Mouse (Mus musculus): ENCODE measurements around the gene Olfr734.

Olfr734 gene

DNA sequence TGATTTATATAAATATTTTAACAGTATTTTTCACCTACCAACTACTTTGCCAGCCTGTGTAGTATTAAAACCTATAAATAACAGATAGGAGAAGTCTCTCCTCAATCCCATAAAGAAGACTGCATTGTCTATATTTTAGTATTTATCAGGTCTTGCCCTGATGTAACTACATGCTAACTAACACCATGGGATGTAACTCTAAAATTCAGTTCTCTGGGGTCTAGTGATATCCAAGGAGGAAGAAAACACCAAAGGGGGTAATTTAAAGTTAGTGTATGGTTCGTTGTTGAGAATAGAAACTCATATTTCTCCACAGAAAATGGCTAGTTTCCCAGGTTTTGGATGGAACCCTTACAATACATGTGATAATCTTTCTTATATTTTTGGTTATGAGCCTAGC is at the start of gene Olfr734:
Olfr734 (minus strand) TSS at position 101 of the 400 bp plus-strand sequence.
- no peak for DNase-seq

DNA sequence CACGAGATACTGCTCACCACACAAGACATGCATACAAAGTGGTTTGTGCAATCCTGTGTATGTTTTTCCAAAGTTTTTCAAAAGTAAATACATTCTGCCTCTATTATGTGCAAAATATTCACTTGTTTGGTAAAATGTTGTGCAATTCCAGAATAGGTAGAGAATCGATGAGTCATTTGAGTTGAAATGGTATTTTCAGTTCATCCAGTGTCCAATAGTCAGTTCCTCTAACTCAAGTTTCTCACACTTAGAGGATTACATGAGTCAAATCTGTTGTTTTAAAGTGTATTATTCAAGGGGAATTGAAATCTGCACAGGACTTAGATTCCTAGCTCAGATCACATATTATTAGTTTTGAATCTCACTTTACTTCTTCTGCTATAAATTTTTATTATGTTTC is 37.0 kb upstream of the Olfr734 start:
- DNase-seq, result no peak

DNA sequence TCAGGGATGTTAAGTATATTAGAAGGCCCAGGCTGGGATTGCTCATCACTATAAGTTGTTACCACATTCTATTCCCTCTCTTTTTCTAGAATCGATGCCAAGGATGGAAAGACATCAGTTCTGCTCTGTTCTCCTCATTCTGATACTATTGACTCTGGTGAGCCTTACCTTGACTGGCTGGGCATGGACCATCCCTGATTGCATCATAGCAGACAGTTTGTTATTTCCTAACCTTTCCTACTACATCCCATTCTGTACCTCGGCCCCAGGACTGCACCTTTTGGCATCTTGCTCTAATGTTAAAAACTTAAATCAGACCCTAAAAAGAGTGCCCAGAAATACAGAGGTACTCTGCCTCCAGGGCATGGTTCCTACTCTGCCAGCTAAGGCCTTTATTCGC is 33.9 kb upstream of the Olfr734 start:
- DNase-seq, result no peak

DNA sequence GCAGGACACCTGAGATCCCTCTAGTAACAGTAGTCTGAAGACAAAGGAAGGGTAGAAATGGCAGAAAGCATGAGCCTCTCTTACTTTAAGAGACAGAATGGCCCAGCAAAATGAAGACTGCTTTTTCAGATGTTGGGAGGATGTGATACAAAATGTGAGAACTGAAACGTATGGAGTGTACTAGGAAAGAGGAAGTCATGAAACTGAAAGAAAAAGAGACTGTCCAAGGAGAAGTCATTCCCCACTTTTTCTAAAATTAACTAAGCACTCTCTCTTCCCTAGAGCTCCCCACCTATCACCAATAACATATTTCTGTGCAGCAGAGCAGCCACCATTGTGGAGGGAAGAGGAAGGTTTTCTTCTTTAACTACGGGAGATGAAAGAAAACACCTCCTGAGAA is 31.0 kb upstream of the Olfr734 start, which contains the start of gene Tlr11:
Tlr11 (plus strand) TSS at position 322 of the 400 bp plus-strand sequence.
- no peak for DNase-seq

DNA sequence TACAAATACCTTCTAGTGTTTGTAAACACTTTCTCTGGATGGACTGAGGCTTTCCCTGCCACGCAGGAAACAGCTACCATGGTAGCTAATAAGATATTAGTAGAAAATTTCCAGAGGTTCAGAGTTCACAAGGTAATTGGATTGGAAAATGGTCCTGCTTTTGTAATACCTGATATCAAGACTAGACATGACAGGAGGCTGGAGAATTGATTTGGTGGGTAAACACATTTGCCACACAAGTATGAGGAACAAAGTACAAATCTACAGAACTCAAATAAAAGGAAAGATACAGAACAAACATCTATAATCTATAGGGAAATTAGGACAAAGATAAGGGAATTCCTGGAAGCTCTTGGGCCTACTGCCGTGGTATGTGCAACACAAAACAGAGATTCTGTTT is 30.2 kb upstream of the Olfr734 start:
- DNase-seq, result no peak

DNA sequence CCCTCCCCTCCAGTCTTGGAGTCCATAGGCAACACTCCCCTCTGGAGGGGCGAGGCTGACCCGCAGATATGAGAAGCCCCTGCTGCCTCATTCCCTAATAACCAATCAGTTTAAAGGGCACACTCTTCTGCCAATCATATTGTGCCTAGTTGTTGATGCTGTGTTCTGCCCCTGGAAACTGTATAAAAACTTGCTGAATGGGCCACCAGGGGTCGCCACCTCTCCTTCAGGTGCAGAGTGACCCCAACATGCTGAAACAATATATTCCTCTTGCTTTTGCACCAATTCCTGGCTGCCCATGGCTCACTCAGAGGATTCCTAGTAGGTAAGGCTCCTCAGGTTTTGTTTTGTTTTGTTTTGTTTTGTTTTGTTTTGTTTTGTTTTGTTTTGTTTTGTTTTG is 25.9 kb upstream of the Olfr734 start:
- DNase-seq, result peak in 1 of 2 experiments; percentile 4

DNA sequence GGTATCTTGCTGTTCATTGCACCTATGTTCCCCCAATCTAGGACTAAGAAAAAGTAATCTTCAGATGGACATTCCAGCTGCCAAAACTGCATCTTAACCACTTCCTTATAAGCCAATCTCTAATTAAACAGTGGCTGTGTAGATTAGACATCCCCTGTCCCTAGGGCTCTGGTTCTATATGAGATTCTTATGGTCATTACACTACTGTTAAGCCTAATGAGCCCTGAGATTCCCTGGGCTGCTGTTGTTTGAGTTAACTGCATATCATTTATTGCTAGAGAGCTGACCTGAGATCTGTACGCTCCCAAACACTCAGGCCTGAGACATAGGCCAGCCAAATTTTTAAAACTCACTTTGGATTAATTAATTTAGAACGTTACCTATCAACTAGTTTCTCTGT is 22.2 kb upstream of the Olfr734 start, which contains the start of gene Olfr735:
Olfr735 (minus strand) TSS at position 77 of the 400 bp plus-strand sequence.
- DNase-seq, result no peak

DNA sequence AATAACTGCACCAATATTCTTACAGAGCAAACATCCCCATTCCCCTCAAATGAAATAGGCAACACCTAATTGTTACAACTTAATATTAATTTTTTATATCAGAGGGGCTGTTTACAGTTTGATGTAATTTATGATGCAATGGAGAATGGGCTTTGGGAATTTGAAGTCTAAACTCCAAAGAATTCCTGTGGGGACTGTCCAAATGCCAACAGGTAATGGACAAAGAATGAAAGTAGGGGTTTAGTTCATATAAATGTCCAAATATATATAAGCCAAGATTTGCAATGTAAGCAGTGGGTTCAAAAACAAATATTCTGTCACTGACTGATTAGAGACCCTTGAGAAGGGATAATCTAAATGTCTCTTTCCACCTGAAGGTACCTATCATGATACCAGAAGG is 25.1 kb downstream of the Olfr734 start, which contains the start of gene Olfr733:
Olfr733 (minus strand) TSS at position 101 of the 400 bp plus-strand sequence.
- no peak for DNase-seq

DNA sequence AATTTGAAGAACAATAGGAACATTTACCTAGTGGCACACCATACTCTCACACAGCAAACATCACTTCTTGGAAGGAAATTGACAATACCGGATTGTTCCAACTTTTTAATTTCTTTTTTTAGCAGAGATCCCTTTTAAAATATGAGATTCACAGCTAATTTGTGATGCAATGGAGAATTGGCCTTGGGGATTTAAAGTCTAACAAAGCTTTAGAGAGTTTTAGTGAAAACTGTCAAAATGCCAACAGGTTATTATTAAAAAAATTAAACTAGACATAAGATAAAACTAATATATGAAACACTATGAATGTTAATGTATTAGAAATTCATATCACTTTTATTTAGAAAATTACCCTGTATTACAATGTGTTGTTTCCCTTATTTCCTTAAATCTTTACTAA is 42.5 kb downstream of the Olfr734 start, which contains the start of gene Olfr732:
Olfr732 (minus strand) TSS at position 101 of the 400 bp plus-strand sequence.
- no peak for DNase-seq
